Mouse (Mus musculus) C2C12 (cell line): ENCODE measurements around the gene Ppib.

Source experiments
- CTCF ChIP-seq: IDR thresholded peaks from one replicate; pipeline ENCODE4 v1.5.1; 2011; ENCODE audit not compliant: control insufficient read depth, insufficient read depth, insufficient read length
- MAX ChIP-seq: IDR thresholded peaks from one replicate; pipeline ENCODE4 v1.6.1; 2011; ENCODE audit warnings: mild to moderate bottlenecking, control low read depth
- MYOD1 ChIP-seq: IDR thresholded peaks from one replicate; pipeline ENCODE4 v1.6.1; 2011; ENCODE audit warnings: low read depth; ENCODE audit not compliant: control insufficient read depth, insufficient read length

DNA sequence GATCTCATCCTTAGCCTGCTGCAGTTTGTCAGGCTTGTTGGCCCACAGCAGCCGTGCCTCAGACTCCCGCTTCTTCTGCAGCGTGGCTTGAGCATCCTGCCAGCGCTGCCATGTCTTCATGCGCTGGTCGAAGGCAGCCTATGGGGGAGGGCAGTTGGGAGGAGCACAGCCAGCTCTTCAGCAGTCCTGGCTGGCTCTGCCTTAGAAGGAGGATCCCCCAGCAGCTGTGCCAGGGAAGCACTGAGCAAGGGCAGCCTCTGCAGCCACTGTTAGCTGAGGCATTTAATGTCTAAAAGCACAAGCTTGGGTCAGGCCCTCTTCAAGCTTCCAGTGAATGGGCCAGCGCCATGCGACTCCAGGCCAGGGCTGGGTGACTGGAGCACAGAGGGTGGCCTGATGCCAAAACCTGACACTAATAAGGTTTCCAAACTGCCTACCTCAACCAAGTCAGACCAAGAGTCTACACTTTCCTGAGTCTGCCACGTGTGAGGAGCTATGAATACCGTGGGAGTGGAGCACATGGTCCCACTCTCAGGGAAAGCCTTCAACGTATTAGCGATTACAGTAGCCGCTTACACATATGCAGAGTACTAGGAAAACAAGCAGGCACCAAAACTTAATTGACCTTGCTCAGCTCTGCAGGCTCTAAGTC is 30.7 kb downstream of the Ppib start:
- no peak for TF ChIP-seq MYOD1
- TF ChIP-seq MAX, result no peak
- no peak for TF ChIP-seq CTCF
